Mouse (Mus musculus) embryo, embryonic 9.5 days (tissue): ENCODE results near the gene Gm21870.
"Not testable (repeated sequence)": the region's sequence is repeated elsewhere in the genome, so short reads cannot be mapped to it uniquely, and the experiment has no call there.

Experiments used
- DNase-seq: peaks from one replicate; pipeline ENCODE4 v3.0.0-alpha.2; 2017; ENCODE audit errors: extremely low spot score

Gene Gm21870

DNA sequence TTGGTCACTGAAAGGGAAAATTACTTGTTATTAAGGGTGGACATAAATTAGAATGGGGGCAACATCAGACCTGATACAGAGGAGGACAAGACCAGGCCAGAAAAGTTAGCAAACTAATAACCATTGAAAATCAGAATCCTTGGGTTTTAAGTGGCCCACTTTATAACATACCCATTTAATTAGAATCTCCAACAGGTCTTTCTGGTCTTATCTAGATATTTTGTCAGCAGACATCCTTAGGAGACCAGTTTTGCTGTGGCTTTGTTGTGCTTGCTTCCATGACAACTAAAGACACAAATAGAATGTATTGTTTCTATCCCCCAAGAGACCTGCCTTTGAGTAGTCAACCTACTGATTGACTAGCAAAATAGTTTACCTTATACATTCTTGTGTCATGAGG lies at the start of gene Gm21870:
Gene Gm21870 (minus strand): TSS at position 101 of the 400 bp plus-strand sequence.
- not testable (repeated sequence) for DNase-seq

- not testable (repeated sequence) for DNase-seq
Observed at GRCm38 (mm10) chrX:33956440-33956839, 30.2 kb downstream of the Gm21870 start, which contains the start of gene Btbd35f6. Gene Btbd35f6 (minus strand): TSS chrX:33956540.
